Mouse (Mus musculus) hindbrain, postnatal 0 days (tissue): ENCODE results near the gene Parp1. TPM values are rescaled to one million over a fixed set of nuclear protein-coding genes. Genes with fewer than 3 reads are reported as not detected.
A peak's percentile ranks its signal among the peaks of the same experiment; 100 is the strongest.

Source experiments
- ATAC-seq: fragments of 200-750 bp; cut with Nextera tagmentation; 2 replicates; pipeline ENCODE4 v1.8.0; 2017; ENCODE audit warnings: mild to moderate bottlenecking, moderate TSS enrichment, moderate library complexity
- DNase-seq: peaks from one replicate; pipeline ENCODE4 v3.0.0-alpha.2; 2015; ENCODE audit warnings: low spot score
- H3K27ac ChIP-seq: fragments of 300-500 bp; sonication (generic); 2 replicates; pipeline ENCODE4 v1.5.1; 2014; ENCODE audit warnings: mild to moderate bottlenecking
- H3K27me3 ChIP-seq: fragments of 300-500 bp; sonication (generic); 2 replicates; pipeline ENCODE4 v1.6.1; 2014; ENCODE audit warnings: low read length, mixed read lengths; ENCODE audit not compliant: insufficient read depth
- H3K36me3 ChIP-seq: fragments of 300-500 bp; sonication (generic); 2 replicates; pipeline ENCODE4 v1.6.1; 2014; ENCODE audit warnings: low read length, mixed read lengths; ENCODE audit not compliant: insufficient read depth
- H3K4me1 ChIP-seq: fragments of 300-500 bp; sonication (generic); 2 replicates; pipeline ENCODE4 v1.6.1; 2014; ENCODE audit warnings: antibody characterized with exemption, low read length, mixed read lengths; ENCODE audit not compliant: insufficient read depth
- H3K4me2 ChIP-seq: fragments of 300-500 bp; sonication (generic); 2 replicates; pipeline ENCODE4 v1.6.1; 2014; ENCODE audit warnings: low read depth, mild to moderate bottlenecking, low read length, moderate library complexity, mixed read lengths
- H3K4me3 ChIP-seq: fragments of 300-500 bp; sonication (generic); 2 replicates; pipeline ENCODE4 v1.5.1; 2014; ENCODE audit warnings: low read length
- H3K9ac ChIP-seq: fragments of 300-500 bp; sonication (generic); replicated peaks from 2 replicates; pipeline ENCODE4 v1.6.1; 2014; ENCODE audit warnings: mild to moderate bottlenecking, low read length, moderate library complexity, mixed read lengths
- H3K9me3 ChIP-seq: fragments of 300-500 bp; sonication (generic); 2 replicates; pipeline ENCODE4 v1.6.1; 2016; ENCODE audit warnings: low read length, mixed read lengths
- CTCF ChIP-seq: IDR thresholded peaks from 2 replicates; pipeline ENCODE4 v1.5.1; 2016; ENCODE audit warnings: antibody characterized with exemption, control low read depth, low read depth
- WGBS: fragments of 180-500 bp; shearing (Covaris S2); extraction: QIAGEN DNeasy Blood & Tissue Kit; methylation state at CpG from one replicate; pipeline ENCODE4 v1.1.7; 2014; 5-methylcytosine and 5-hydroxymethylcytosine counted together
- polyA plus RNA-seq: library from polyadenylated mRNA; unstranded; fragments of >200 nt; fragmentation: Nextera tagmentation; extraction: Ambion mirVana; gene quantifications from 2 replicates; pipeline ENCODE4 v1.2.1, GENCODE M21; 2015
- total RNA-seq: library from RNA; depleted of rRNA; stranded (reverse); fragments of >200 nt; gene quantifications from 2 replicates; pipeline ENCODE4 v1.2.3, GENCODE M21; 2014; rRNA removed

Parp1 gene
- total RNA-seq (74.0 and 76.1 TPM in 2 replicates), polyA plus RNA-seq (53.4 and 57.5 TPM in 2 replicates)

GRCm38 (mm10) chr1:180568761-180569452 lies at the start of gene Parp1:
TSS of gene Parp1 (plus strand) at chr1:180568924.
- H3K9ac ChIP-seq, result peak within 1 kb of the TSS; percentile 90

DNA sequence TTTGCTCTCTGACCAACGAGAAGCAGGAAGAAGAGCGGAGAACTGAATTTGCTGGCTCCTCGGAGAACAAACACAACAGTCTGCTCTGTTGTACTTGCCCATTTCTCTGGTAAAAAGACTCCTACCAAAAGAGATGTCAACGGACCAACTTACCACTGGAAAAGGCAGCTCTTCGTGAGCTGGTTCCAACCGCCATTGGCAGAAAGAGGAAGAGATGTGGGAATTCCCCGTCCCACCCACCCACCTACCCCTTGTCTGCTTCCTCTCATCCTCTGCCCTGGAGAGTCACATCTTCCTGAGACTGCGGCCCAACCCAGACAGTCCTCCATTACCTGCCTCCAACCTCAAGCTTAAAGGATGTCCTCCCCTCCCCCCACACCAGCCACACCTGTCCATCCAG lies 49.2 kb upstream of the Parp1 start:
- Histone ChIP-seq H3K4me3 (no peak overlapping the region), H3K27me3 (no peaks in the 10 kb centered on the region), H3K4me2 (no peak overlapping the region), H3K27ac (no peak overlapping the region), H3K4me1 (no peaks in the 10 kb centered on the region), H3K36me3 (no peaks in the 10 kb centered on the region), H3K9me3 (no peaks in the 10 kb centered on the region), H3K9ac (no peak overlapping the region)
- ATAC-seq (no peak), DNase-seq (no peak)
- TF ChIP-seq CTCF, result no peak
- WGBS, result 87% methylated on average over 8 of the region's 8 CpGs

More at GRCm38 (mm10) chr1:180568761-180569452, at the start of gene Parp1:
- peak; percentile 98 for DNase-seq
- no peaks in the 10 kb centered on the region for H3K27me3 ChIP-seq
- peak within 1 kb of the TSS; percentile 89 for H3K4me3 ChIP-seq
- TF ChIP-seq CTCF, result no peak
- no peaks in the 10 kb centered on the region for H3K9me3 ChIP-seq
- 0 out of 2 replicates have a peak, but pooled peaks cover 6% of the 10 kb centered on the region for H3K36me3 ChIP-seq
- ATAC-seq, result peak; percentile 97
- peak within 1 kb of the TSS; percentile 90 for H3K27ac ChIP-seq
- WGBS, result under 1% methylated on average over 67 of the region's 67 CpGs
- peak within 1 kb of the TSS; percentile 88 for H3K4me2 ChIP-seq
- H3K4me1 ChIP-seq, result peaks cover 11% of the 10 kb centered on the region

GRCm38 (mm10) chr1:180520190-180520589 lies 48.5 kb upstream of the Parp1 start:
- 26% methylated on average over 7 of the region's 7 CpGs for WGBS
- no peaks in the 10 kb centered on the region for H3K27me3 ChIP-seq
- no peak overlapping the region for H3K4me2 ChIP-seq
- no peak overlapping the region for H3K27ac ChIP-seq
- H3K4me1 ChIP-seq, result no peaks in the 10 kb centered on the region
- H3K9me3 ChIP-seq, result no peaks in the 10 kb centered on the region
- H3K36me3 ChIP-seq, result no peaks in the 10 kb centered on the region
- ATAC-seq (no peak), DNase-seq (peak; percentile 51)
- no peak overlapping the region for H3K4me3 ChIP-seq
- no peak for TF ChIP-seq CTCF
- H3K9ac ChIP-seq, result no peak overlapping the region

DNA sequence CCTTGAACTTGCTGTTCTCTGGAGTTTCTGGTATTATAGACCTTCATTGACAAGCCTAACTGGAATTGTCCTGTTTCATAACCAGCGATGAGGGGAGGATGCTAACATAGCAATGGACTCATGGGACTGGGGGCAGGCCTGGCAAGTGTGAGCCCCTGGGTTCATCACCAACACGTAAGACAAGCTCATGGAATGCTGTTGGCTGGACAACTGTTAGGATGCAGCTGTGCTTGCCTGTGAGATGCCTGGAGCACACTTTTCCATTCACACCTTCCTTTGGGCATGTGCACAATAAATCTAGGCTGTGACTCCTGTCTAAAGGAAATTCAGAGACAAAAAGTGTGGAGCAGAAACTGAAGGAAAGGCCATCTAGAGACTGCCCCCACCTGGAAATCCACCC lies 45.4 kb upstream of the Parp1 start:
- no peak overlapping the region for H3K9ac ChIP-seq
- no peak overlapping the region for H3K4me2 ChIP-seq
- 76% methylated on average over 2 of the region's 2 CpGs for whole genome bisulfite sequencing
- no peaks in the 10 kb centered on the region for H3K36me3 ChIP-seq
- H3K9me3 ChIP-seq, result no peaks in the 10 kb centered on the region
- DNase-seq (no peak), ATAC-seq (no peak)
- H3K27ac ChIP-seq, result no peak overlapping the region
- H3K4me3 ChIP-seq, result no peak overlapping the region
- no peaks in the 10 kb centered on the region for H3K27me3 ChIP-seq
- H3K4me1 ChIP-seq, result no peaks in the 10 kb centered on the region
- no peak for TF ChIP-seq CTCF

- Histone ChIP-seq H3K27ac (no peak overlapping the region), H3K4me3 (no peak overlapping the region), H3K36me3 (no peaks in the 10 kb centered on the region), H3K9ac (no peak overlapping the region), H3K4me2 (no peak overlapping the region), H3K9me3 (no peaks in the 10 kb centered on the region), H3K4me1 (no peaks in the 10 kb centered on the region), H3K27me3 (no peaks in the 10 kb centered on the region)
- 59% methylated on average over 1 of the region's 1 CpGs for WGBS
- TF ChIP-seq CTCF, result no peak
- ATAC-seq, result no peak
- DNase-seq, result no peak
Observed at GRCm38 (mm10) chr1:180525301-180525700, 43.4 kb upstream of the Parp1 start.

GRCm38 (mm10) chr1:180529847-180530246 lies 38.9 kb upstream of the Parp1 start:
- no peak overlapping the region for H3K4me2 ChIP-seq
- no peaks in the 10 kb centered on the region for H3K27me3 ChIP-seq
- H3K9me3 ChIP-seq, result no peaks in the 10 kb centered on the region
- H3K4me3 ChIP-seq, result no peak overlapping the region
- DNase-seq, result no peak
- no peaks in the 10 kb centered on the region for H3K36me3 ChIP-seq
- H3K9ac ChIP-seq, result no peak overlapping the region
- TF ChIP-seq CTCF, result no peak
- ATAC-seq, result no peak
- no peaks in the 10 kb centered on the region for H3K4me1 ChIP-seq
- H3K27ac ChIP-seq, result no peak overlapping the region
- 94% methylated on average over 7 of the region's 7 CpGs for WGBS
